Mouse (Mus musculus) liver, adult 2 months (tissue): ENCODE data around the gene Zfp318. TPM values are rescaled to one million over a fixed set of nuclear protein-coding genes. Genes with fewer than 3 reads are reported as not detected.

ENCODE experiments used
- DNase-seq: peaks from one replicate; pipeline ENCODE4 v3.0.0-alpha.2; 2011; ENCODE audit warnings: low read depth, low spot score; ENCODE audit errors: extremely low read depth
- H3K27ac ChIP-seq: fragments of 200-500 bp; replicated peaks from 2 replicates; pipeline ENCODE4 v1.5.1; 2012; ENCODE audit warnings: low read depth, mild to moderate bottlenecking, control low read depth, inconsistent platforms, low read length; ENCODE audit not compliant: insufficient read depth
- H3K27me3 ChIP-seq: fragments of 200-500 bp; 2 replicates; pipeline ENCODE4 v1.6.1; 2012; ENCODE audit warnings: mild to moderate bottlenecking, moderate library complexity, low read length, inconsistent platforms; ENCODE audit not compliant: control insufficient read depth, insufficient read depth
- H3K36me3 ChIP-seq: fragments of 200-500 bp; 2 replicates; pipeline ENCODE4 v1.6.1; 2012; ENCODE audit warnings: low read length, inconsistent platforms; ENCODE audit not compliant: control insufficient read depth, insufficient read depth
- H3K4me1 ChIP-seq: fragments of 200-500 bp; 2 replicates; pipeline ENCODE4 v1.6.1; 2011; ENCODE audit warnings: low read length; ENCODE audit not compliant: control insufficient read depth, insufficient read depth
- H3K4me3 ChIP-seq: fragments of 200-500 bp; 2 replicates; pipeline ENCODE4 v1.5.1; 2011; ENCODE audit warnings: low read depth, mild to moderate bottlenecking, control low read depth, low read length, moderate library complexity; ENCODE audit not compliant: insufficient read depth
- H3K79me2 ChIP-seq: fragments of 200-500 bp; 2 replicates; pipeline ENCODE4 v1.6.1; 2012; ENCODE audit warnings: inconsistent platforms, mild to moderate bottlenecking, low read length, moderate library complexity; ENCODE audit not compliant: control insufficient read depth, insufficient read depth
- H3K9ac ChIP-seq: fragments of 200-500 bp; 2 replicates; pipeline ENCODE4 v1.6.1; 2012; ENCODE audit warnings: low read depth, mild to moderate bottlenecking, control low read depth, inconsistent platforms, low read length
- CTCF ChIP-seq: fragments of 200-500 bp; IDR thresholded peaks from 2 replicates; pipeline ENCODE4 v1.5.1; 2011; ENCODE audit warnings: low read depth, low read length, control low read depth
- POLR2A ChIP-seq: fragments of 200-500 bp; IDR thresholded peaks from 2 replicates; pipeline ENCODE4 v1.6.1; 2011; ENCODE audit warnings: low read length, control low read depth; ENCODE audit not compliant: insufficient read depth; ENCODE audit errors: extremely low read depth
- WGBS: fragments of 180-500 bp; shearing (Covaris S2); methylation state at CpG from one replicate; pipeline ENCODE4 v1.1.7; 2018; 5-methylcytosine and 5-hydroxymethylcytosine counted together
- polyA plus RNA-seq: library from polyadenylated mRNA; depleted of rRNA; stranded (reverse); fragments of >200 nt; gene quantifications from 2 replicates; pipeline ENCODE4 v1.2.3, GENCODE M21; 2012
- total RNA-seq: library from RNA; depleted of rRNA; stranded (reverse); fragments of >200 nt; gene quantifications from 2 replicates; pipeline ENCODE4 v1.2.3, GENCODE M21; 2014

Zfp318 gene
- total and polyA plus RNA-seq, 2 experiments: 6.0 to 8.3 TPM

DNA sequence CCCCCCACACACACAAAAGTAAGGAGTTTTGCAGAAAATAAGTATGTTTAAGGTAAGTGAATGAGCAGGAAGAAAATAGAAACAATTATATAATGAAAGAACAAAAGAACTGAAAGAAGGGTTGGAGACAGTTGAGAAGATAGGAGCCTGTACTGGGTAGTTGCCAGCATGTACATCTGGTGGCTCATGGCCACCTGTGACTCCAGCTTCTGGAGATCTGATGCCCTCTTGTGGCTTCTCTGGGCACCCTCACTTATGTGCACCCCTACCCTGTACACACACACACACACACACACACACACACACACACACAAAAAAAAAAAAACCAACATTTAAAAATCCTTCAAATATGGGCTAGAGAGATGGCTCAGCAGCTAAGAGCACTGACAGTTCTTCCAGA, 36.2 kb downstream of the Zfp318 start:
- Histone ChIP-seq H3K4me3 (no peak overlapping the region), H3K79me2 (no peaks in the 10 kb centered on the region), H3K4me1 (no peaks in the 10 kb centered on the region), H3K9ac (no peak overlapping the region), H3K36me3 (peaks cover 1% of the 10 kb centered on the region; the same call in 1 of the 2 replicates), H3K27ac (no peak overlapping the region), H3K27me3 (no peaks in the 10 kb centered on the region)
- TF ChIP-seq POLR2A (no peak), CTCF (0 out of 2 replicates have a peak, but pooled peaks have one; percentile 10)
- no peak for DNase-seq

- DNase-seq: peak; percentile 77
- Histone ChIP-seq H3K9ac (no peak overlapping the region), H3K4me3 (no peak overlapping the region), H3K4me1 (peaks cover 6% of the 10 kb centered on the region), H3K36me3 (no peaks in the 10 kb centered on the region), H3K27ac (peak overlapping the region; percentile 34), H3K79me2 (no peaks in the 10 kb centered on the region), H3K27me3 (no peaks in the 10 kb centered on the region)
- TF ChIP-seq POLR2A (no peak), CTCF (no peak)
Measured at GRCm38 (mm10) chr17:46426496-46426895, 43.0 kb downstream of the Zfp318 start.

- no peak for DNase-seq
- WGBS: 14% methylated on average over 18 of the region's 18 CpGs
- H3K36me3 ChIP-seq: no peaks in the 10 kb centered on the region
- no peaks in the 10 kb centered on the region for H3K79me2 ChIP-seq
- no peak within 1 kb of the TSS for H3K27ac ChIP-seq
- TF ChIP-seq CTCF (no peak), POLR2A (no peak)
- H3K9ac ChIP-seq: no peak within 1 kb of the TSS
- H3K4me3 ChIP-seq: no peak within 1 kb of the TSS
- H3K4me1 ChIP-seq: peaks cover 6% of the 10 kb centered on the region
- H3K27me3 ChIP-seq: no peaks in the 10 kb centered on the region
Measured at GRCm38 (mm10) chr17:46428761-46429414, 45.4 kb downstream of the Zfp318 start, which contains the start of gene Crip3. Gene Crip3, plus strand, starts transcription at chr17:46428926.

DNA sequence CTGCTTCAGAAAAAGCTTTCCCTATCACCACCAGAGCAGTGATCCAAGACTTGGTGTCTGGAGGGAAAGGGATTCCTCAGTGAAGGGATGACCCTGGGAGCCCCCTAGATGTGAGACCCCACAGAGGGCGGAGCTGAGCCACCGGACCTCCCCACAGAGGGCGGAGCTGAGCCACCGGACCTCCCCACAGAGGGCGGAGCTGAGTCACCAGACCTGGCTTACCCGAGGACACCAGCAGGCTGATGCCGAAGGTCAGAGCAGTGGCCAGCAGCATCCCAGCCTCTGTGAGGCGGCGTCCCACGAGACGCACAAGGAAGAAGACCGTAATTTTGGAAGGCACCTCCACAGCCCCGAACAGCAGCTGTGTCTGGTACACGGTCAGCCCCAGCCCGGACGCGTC, 50.1 kb downstream of the Zfp318 start:
- H3K4me3 ChIP-seq: no peak overlapping the region
- H3K9ac ChIP-seq: no peak overlapping the region
- H3K36me3 ChIP-seq: no peaks in the 10 kb centered on the region
- peaks cover 12% of the 10 kb centered on the region for H3K4me1 ChIP-seq
- no peak for DNase-seq
- TF ChIP-seq CTCF: no peak
- no peak for TF ChIP-seq POLR2A
- no peaks in the 10 kb centered on the region for H3K79me2 ChIP-seq
- no peak overlapping the region for H3K27ac ChIP-seq
- H3K27me3 ChIP-seq: no peaks in the 10 kb centered on the region
- 19% methylated on average over 17 of the region's 17 CpGs for WGBS

GRCm38 (mm10) chr17:46436672-46437366, 53.3 kb downstream of the Zfp318 start:
- Histone ChIP-seq H3K9ac (peak overlapping the region; percentile 28; the same call in 1 of the 2 replicates), H3K79me2 (no peaks in the 10 kb centered on the region), H3K27me3 (no peaks in the 10 kb centered on the region), H3K27ac (peak overlapping the region; percentile 55), H3K36me3 (no peaks in the 10 kb centered on the region), H3K4me1 (peaks cover 15% of the 10 kb centered on the region), H3K4me3 (peak overlapping the region; percentile 3; the same call in 1 of the 2 replicates)
- peak; percentile 68 for DNase-seq
- WGBS: 17% methylated on average over 23 of the region's 23 CpGs
- TF ChIP-seq POLR2A (no peak), CTCF (peak; percentile 88)
